Mouse (Mus musculus): ENCODE results near the gene Cdh13. TPM values are rescaled to one million over a fixed set of nuclear protein-coding genes. Genes with fewer than 3 reads are reported as not detected.
A peak's percentile ranks its signal among the peaks of the same experiment; 100 is the strongest.

Cdh13 gene
- polyA plus RNA-seq, 1 experiment from 2014 or later, result 62.2 TPM

GRCm38 (mm10) chr8:118662001-118662829 is 378.7 kb downstream of the Cdh13 start:
- DNase-seq (ENCODE audit: low read depth, low spot score) (no peak), ATAC-seq (no peak)
- H3K27me3 ChIP-seq, result no peaks in the 10 kb centered on the region
- TF ChIP-seq CTCF (IDR thresholded peaks at IDR 0.05), result no peak
- in situ Hi-C loops (cut with MboI; ENCODE audit: low pct_unique_long_range_greater_than_20kb), result no loop called here
- ChIA-PET CTCF (interaction anchor here (0.7 to 1.6 kb wide), 3 partner anchors 9 to 17 kb away, joined by 3 read pairs; no protein-coding TSS in a partner anchor), POLR2A (interaction anchor here (0.8 kb wide), 1 partner anchor 8 kb away, joined by 3 read pairs; no protein-coding TSS in a partner anchor)

GRCm38 (mm10) chr8:118665081-118665480 is 381.5 kb downstream of the Cdh13 start:
- DNase-seq (ENCODE audit: low read depth, low spot score) (no peak), ATAC-seq (no peak)
- POLR2A ChIA-PET, result no interaction called here
- in situ Hi-C loops (cut with MboI; ENCODE audit: low pct_unique_long_range_greater_than_20kb), result no loop called here
- CTCF ChIA-PET, result no interaction called here
- no peak for TF ChIP-seq CTCF (IDR thresholded peaks at IDR 0.05)
- H3K27me3 ChIP-seq, result no peaks in the 10 kb centered on the region

GRCm38 (mm10) chr8:118667736-118668135 is 384.2 kb downstream of the Cdh13 start:
- ChIA-PET POLR2A (no interaction called here), CTCF (interaction anchor here (0.6 kb wide), 1 partner anchor 45 kb away, joined by 4 read pairs; no protein-coding TSS in a partner anchor)
- no peaks in the 10 kb centered on the region for H3K27me3 ChIP-seq
- in situ Hi-C loops (cut with MboI; ENCODE audit: low pct_unique_long_range_greater_than_20kb), result no loop called here
- TF ChIP-seq CTCF (IDR thresholded peaks at IDR 0.05), result no peak
- ATAC-seq (no peak), DNase-seq (ENCODE audit: low read depth, low spot score) (no peak)

GRCm38 (mm10) chr8:118676233-118676632 is 392.7 kb downstream of the Cdh13 start:
- in situ Hi-C loops (cut with MboI; ENCODE audit: low pct_unique_long_range_greater_than_20kb), result no loop called here
- ChIA-PET POLR2A (no interaction called here), CTCF (no interaction called here)
- no peak for TF ChIP-seq CTCF (IDR thresholded peaks at IDR 0.05)
- ATAC-seq (no peak), DNase-seq (ENCODE audit: low read depth, low spot score) (no peak)
- H3K27me3 ChIP-seq, result no peaks in the 10 kb centered on the region

GRCm38 (mm10) chr8:118679347-118679746 is 395.8 kb downstream of the Cdh13 start:
- in situ Hi-C loops (cut with MboI; ENCODE audit: low pct_unique_long_range_greater_than_20kb), result no loop called here
- ChIA-PET POLR2A (no interaction called here), CTCF (interaction anchor here (0.7 to 1.5 kb wide), 3 partner anchors 13 to 98 kb away, joined by 3 to 5 read pairs (median 3); no protein-coding TSS in a partner anchor)
- ATAC-seq, result peak; percentile 96
- DNase-seq (ENCODE audit: low read depth, low spot score), result peak; percentile 75
- H3K27me3 ChIP-seq, result no peaks in the 10 kb centered on the region
- no peak for TF ChIP-seq CTCF (IDR thresholded peaks at IDR 0.05)

GRCm38 (mm10) chr8:118683386-118683785 is 399.9 kb downstream of the Cdh13 start:
- ChIA-PET POLR2A (no interaction called here), CTCF (no interaction called here)
- ATAC-seq (no peak), DNase-seq (ENCODE audit: low read depth, low spot score) (no peak)
- no peaks in the 10 kb centered on the region for H3K27me3 ChIP-seq
- TF ChIP-seq CTCF (IDR thresholded peaks at IDR 0.05), result no peak
- in situ Hi-C loops (cut with MboI; ENCODE audit: low pct_unique_long_range_greater_than_20kb), result no loop called here

GRCm38 (mm10) chr8:118685863-118686262 is 402.3 kb downstream of the Cdh13 start:
- ChIA-PET POLR2A (no interaction called here), CTCF (interaction anchor here (0.7 kb wide), 1 partner anchor 55 kb away, joined by 3 read pairs; no protein-coding TSS in a partner anchor)
- H3K27me3 ChIP-seq, result no peaks in the 10 kb centered on the region
- no peak for ATAC-seq
- TF ChIP-seq CTCF (IDR thresholded peaks at IDR 0.05), result peak; percentile 26
- no peak for DNase-seq (ENCODE audit: low read depth, low spot score)
- in situ Hi-C loops (cut with MboI; ENCODE audit: low pct_unique_long_range_greater_than_20kb), result no loop called here

- DNase-seq (ENCODE audit: low read depth, low spot score) (no peak), ATAC-seq (no peak)
- in situ Hi-C loops (cut with MboI; ENCODE audit: low pct_unique_long_range_greater_than_20kb), result no loop called here
- no peaks in the 10 kb centered on the region for H3K27me3 ChIP-seq
- POLR2A ChIA-PET, result no interaction called here
- TF ChIP-seq CTCF (IDR thresholded peaks at IDR 0.05), result no peak
- CTCF ChIA-PET, result interaction anchor here (1.1 kb wide), 1 partner anchor 16 kb away, joined by 3 read pairs; no protein-coding TSS in a partner anchor
Observed at GRCm38 (mm10) chr8:118689849-118690248, 406.3 kb downstream of the Cdh13 start.

- TF ChIP-seq CTCF (IDR thresholded peaks at IDR 0.05), result no peak
- CTCF ChIA-PET, result no interaction called here
- no peak for ATAC-seq
- no peaks in the 10 kb centered on the region for H3K27me3 ChIP-seq
- no peak for DNase-seq (ENCODE audit: low read depth, low spot score)
- POLR2A ChIA-PET, result no interaction called here
- in situ Hi-C loops (cut with MboI; ENCODE audit: low pct_unique_long_range_greater_than_20kb), result no loop called here
Observed at GRCm38 (mm10) chr8:118701312-118701880, 417.9 kb downstream of the Cdh13 start.

- POLR2A ChIA-PET, result no interaction called here
Observed at GRCm38 (mm10) chr8:118709366-118709765, 425.8 kb downstream of the Cdh13 start.

GRCm38 (mm10) chr8:118711631-118712030 is 428.1 kb downstream of the Cdh13 start:
- ATAC-seq (no peak), DNase-seq (ENCODE audit: low read depth, low spot score) (no peak)

More at GRCm38 (mm10) chr8:118709366-118709765, 425.8 kb downstream of the Cdh13 start:
- H3K27me3 ChIP-seq, result no peaks in the 10 kb centered on the region
- DNase-seq (ENCODE audit: low read depth, low spot score), result no peak
- no peak for ATAC-seq
- in situ Hi-C loops (cut with MboI; ENCODE audit: low pct_unique_long_range_greater_than_20kb), result no loop called here
- CTCF ChIA-PET, result no interaction called here
- no peak for TF ChIP-seq CTCF (IDR thresholded peaks at IDR 0.05)

More at GRCm38 (mm10) chr8:118711631-118712030, 428.1 kb downstream of the Cdh13 start:
- TF ChIP-seq CTCF (IDR thresholded peaks at IDR 0.05), result no peak
- ChIA-PET POLR2A (no interaction called here), CTCF (interaction anchor here (1.3 kb wide), 1 partner anchor 31 kb away, joined by 3 read pairs; no protein-coding TSS in a partner anchor)
- no peaks in the 10 kb centered on the region for H3K27me3 ChIP-seq
- in situ Hi-C loops (cut with MboI; ENCODE audit: low pct_unique_long_range_greater_than_20kb), result no loop called here
